Comparison of ENCODE assay signal across 8 mouse cellular contexts in the genomic region with DNA sequence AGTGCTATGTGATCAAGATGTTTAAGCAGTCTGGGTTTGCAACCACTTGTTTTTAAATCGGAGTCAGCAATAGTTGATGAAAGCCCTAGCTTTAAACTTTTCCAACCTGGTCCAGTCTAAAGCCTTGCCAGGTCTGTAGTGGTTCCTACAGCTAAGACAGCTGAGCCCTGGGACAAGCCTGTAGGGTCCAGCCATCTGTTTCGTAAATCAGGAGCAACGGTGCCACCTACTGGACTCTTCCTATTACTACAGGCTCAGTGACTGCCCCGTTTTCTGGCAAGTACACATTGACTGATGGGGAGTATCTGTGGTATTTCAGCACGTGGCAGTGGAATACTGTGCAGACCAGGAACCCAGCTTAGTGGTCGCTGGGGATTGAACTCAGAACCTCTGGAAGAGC. TPM values are rescaled to one million over a fixed set of nuclear protein-coding genes. Genes with fewer than 3 reads are reported as not detected.
A peak's percentile ranks its signal among the peaks of the same experiment; 100 is the strongest.
DNase-seq lines count a peak whose midpoint lies in the region; ATAC-seq lines count a peak whose summit lies in the region.

No protein-coding gene starts in this region.

- H3K4me1 ChIP-seq in hindbrain, embryonic 14.5 days (replicated peaks; ENCODE audit: control insufficient read depth, insufficient read depth, low read length), result peaks cover 21% of the 10 kb centered on the region

- H3K9ac ChIP-seq in hindbrain, embryonic 14.5 days, result no peak overlapping the region

- H3K4me2 ChIP-seq in hindbrain, embryonic 14.5 days (replicated peaks), result no peak overlapping the region

- H3K4me3 ChIP-seq in hindbrain, embryonic 14.5 days (replicated peaks; ENCODE audit: low read length), result no peak overlapping the region

- H3K36me3 ChIP-seq in hindbrain, embryonic 14.5 days (replicated peaks; ENCODE audit: control insufficient read depth, insufficient read depth), result no peaks in the 10 kb centered on the region

- no peak overlapping the region for H3K27ac ChIP-seq in hindbrain, embryonic 14.5 days

- 8% methylated on average over 6 of the region's 6 CpGs for WGBS in hindbrain, embryonic 14.5 days

- H3K27me3 ChIP-seq in hindbrain, embryonic 14.5 days (ENCODE audit: control insufficient read depth, insufficient read depth, low read length), result no peaks in the 10 kb centered on the region

- ATAC-seq in hindbrain, embryonic 14.5 days (ENCODE audit: low FRiP score), result peak; percentile 71

- DNase-seq in R1 (ENCODE audit: low read depth, low spot score), result peak; percentile 93
- peak; percentile 93 to 94 for DNase-seq in cerebellum, postnatal 14 days
- DNase-seq in frontal cortex, postnatal 25 days (ENCODE audit: low spot score in 2 of 2), result peak; percentile 41 to 60
- peak; percentile 85 for DNase-seq in hindbrain, embryonic 14.5 days (ENCODE audit: low spot score)
- DNase-seq in layer of hippocampus, postnatal 25 days (ENCODE audit: extremely low spot score in 1 of 2, low spot score in 1 of 2), result peak; percentile 35 to 68
- DNase-seq in lung, postnatal 25 days (ENCODE audit: low spot score), result peak; percentile 88
- DNase-seq in right cerebral cortex, adult 18-20 months, result peak; percentile 67
- peak; percentile 59 for DNase-seq in urinary bladder, postnatal 25 days (ENCODE audit: low spot score)

- H3K9me3 ChIP-seq in hindbrain, embryonic 14.5 days (ENCODE audit: control insufficient read depth, low read length), result no peaks in the 10 kb centered on the region

RNA-seq across cellular contexts. Expression of a gene that starts 47.5 kb away (rescaled TPM):
- polyA plus RNA-seq in hindbrain, embryonic 14.5 days (2014; fragmentation: Nextera tagmentation; extraction: Ambion mirVana), result 23.0 and 24.1 TPM in 2 replicates
- total RNA-seq in layer of hippocampus, postnatal 25 days (2021), result 10 to 100 TPM; 19.4 to 22.1 TPM

RNA-seq across cellular contexts. Expression of a gene that starts 48.7 kb away (rescaled TPM):
- polyA plus RNA-seq in hindbrain, embryonic 14.5 days (2014; fragmentation: Nextera tagmentation; extraction: Ambion mirVana), result 327 and 382 TPM in 2 replicates
- 100 to 1,000 TPM; 174 to 194 TPM for total RNA-seq in layer of hippocampus, postnatal 25 days (2021)

RNA-seq across cellular contexts. Expression of a gene that starts 57.3 kb away (rescaled TPM):
- polyA plus RNA-seq in hindbrain, embryonic 14.5 days (2014; fragmentation: Nextera tagmentation; extraction: Ambion mirVana), result 37.5 and 39.4 TPM in 2 replicates
- total RNA-seq in layer of hippocampus, postnatal 25 days (2021), result 100 to 1,000 TPM; 105 to 109 TPM
